Mouse (Mus musculus) hindbrain, embryonic 13.5 days (tissue): ENCODE measurements around the gene Mapre3. TPM values are rescaled to one million over a fixed set of nuclear protein-coding genes. Genes with fewer than 3 reads are reported as not detected.
A peak's percentile ranks its signal among the peaks of the same experiment; 100 is the strongest.

Source experiments
- ATAC-seq: fragments of 200-750 bp; cut with Nextera tagmentation; 2 replicates; pipeline ENCODE4 v1.8.0; 2017; ENCODE audit warnings: moderate TSS enrichment; ENCODE audit not compliant: low FRiP score
- H3K27ac ChIP-seq: fragments of 300-500 bp; sonication (generic); 2 replicates; pipeline ENCODE4 v1.5.1; 2015; ENCODE audit warnings: inconsistent platforms, mild to moderate bottlenecking, moderate library complexity
- H3K27me3 ChIP-seq: fragments of 300-500 bp; sonication (generic); 2 replicates; pipeline ENCODE4 v1.6.1; 2015; ENCODE audit warnings: mild to moderate bottlenecking, inconsistent platforms
- H3K36me3 ChIP-seq: fragments of 300-500 bp; sonication (generic); 2 replicates; pipeline ENCODE4 v1.6.1; 2015; ENCODE audit warnings: mild to moderate bottlenecking, inconsistent platforms
- H3K4me1 ChIP-seq: fragments of 300-500 bp; sonication (generic); replicated peaks from 2 replicates; pipeline ENCODE4 v1.6.1; 2015; ENCODE audit warnings: inconsistent platforms
- H3K4me2 ChIP-seq: fragments of 300-500 bp; sonication (generic); 2 replicates; pipeline ENCODE4 v1.6.1; 2015; ENCODE audit warnings: inconsistent platforms, mild to moderate bottlenecking, moderate library complexity
- H3K4me3 ChIP-seq: fragments of 300-500 bp; sonication (generic); 2 replicates; pipeline ENCODE4 v1.5.1; 2015; ENCODE audit warnings: mild to moderate bottlenecking, inconsistent platforms
- H3K9ac ChIP-seq: fragments of 300-500 bp; sonication (generic); 2 replicates; pipeline ENCODE4 v1.6.1; 2015; ENCODE audit warnings: mild to moderate bottlenecking, inconsistent platforms
- H3K9me3 ChIP-seq: fragments of 300-500 bp; sonication (generic); 2 replicates; pipeline ENCODE4 v1.6.1; 2016; ENCODE audit warnings: inconsistent platforms
- WGBS: fragments of 180-500 bp; shearing (Covaris S2); methylation state at CpG from one replicate; pipeline ENCODE4 v1.1.7; 2015; 5-methylcytosine and 5-hydroxymethylcytosine counted together
- polyA plus RNA-seq: library from polyadenylated mRNA; unstranded; fragments of >200 nt; fragmentation: Nextera tagmentation; extraction: Ambion mirVana; gene quantifications from 2 replicates; pipeline ENCODE4 v1.2.1, GENCODE M21; 2015

Gene Mapre3
- polyA plus RNA-seq, 1 experiment from 2014 or later = 115 TPM

GRCm38 (mm10) chr5:30888337-30889087 lies 74.1 kb downstream of the Mapre3 start, which contains the start of gene Agbl5:
TSS of gene Agbl5 (plus strand) at chr5:30888694.
- Histone ChIP-seq H3K27ac (peak within 1 kb of the TSS; percentile 98), H3K27me3 (no peaks in the 10 kb centered on the region), H3K9ac (peak within 1 kb of the TSS; percentile 92), H3K4me1 (peaks cover 18% of the 10 kb centered on the region), H3K9me3 (no peaks in the 10 kb centered on the region), H3K36me3 (peaks cover 31% of the 10 kb centered on the region), H3K4me3 (peak within 1 kb of the TSS; percentile 85), H3K4me2 (peak within 1 kb of the TSS; percentile 73)
- WGBS = under 1% methylated on average over 41 of the region's 42 CpGs
- peak; percentile 96 for ATAC-seq

- Histone ChIP-seq H3K4me3 (peak overlapping the region; percentile 85), H3K36me3 (peaks cover 38% of the 10 kb centered on the region), H3K27ac (peak overlapping the region; percentile 98), H3K27me3 (no peaks in the 10 kb centered on the region), H3K4me2 (peak overlapping the region; percentile 73), H3K4me1 (peaks cover 18% of the 10 kb centered on the region), H3K9ac (peak overlapping the region; percentile 92), H3K9me3 (no peaks in the 10 kb centered on the region)
- under 1% methylated on average over 39 of the region's 42 CpGs for WGBS
- peak; percentile 26 for ATAC-seq
Observed at GRCm38 (mm10) chr5:30889088-30889754, 74.8 kb downstream of the Mapre3 start.

- Histone ChIP-seq H3K27me3 (no peaks in the 10 kb centered on the region), H3K9ac (peak overlapping the region; percentile 92), H3K36me3 (peaks cover 49% of the 10 kb centered on the region), H3K9me3 (no peaks in the 10 kb centered on the region), H3K4me2 (peak overlapping the region; percentile 73), H3K27ac (peak overlapping the region; percentile 98), H3K4me1 (peaks cover 18% of the 10 kb centered on the region), H3K4me3 (peak overlapping the region; percentile 85)
- 80% methylated on average over 7 of the region's 7 CpGs for WGBS
- no peak for ATAC-seq
Observed at GRCm38 (mm10) chr5:30890375-30890774, 75.9 kb downstream of the Mapre3 start.

GRCm38 (mm10) chr5:30901860-30902259 lies 87.4 kb downstream of the Mapre3 start:
- peaks cover 25% of the 10 kb centered on the region for H3K4me1 ChIP-seq
- H3K36me3 ChIP-seq = peaks cover 80% of the 10 kb centered on the region
- H3K9me3 ChIP-seq = no peaks in the 10 kb centered on the region
- H3K27ac ChIP-seq = no peak overlapping the region
- no peak for ATAC-seq
- no peak overlapping the region for H3K4me2 ChIP-seq
- H3K9ac ChIP-seq = no peak overlapping the region
- H3K4me3 ChIP-seq = no peak overlapping the region
- WGBS = 96% methylated on average over 5 of the region's 5 CpGs
- no peaks in the 10 kb centered on the region for H3K27me3 ChIP-seq

- H3K9ac ChIP-seq = peak within 1 kb of the TSS; percentile 89
- H3K9me3 ChIP-seq = no peaks in the 10 kb centered on the region
- H3K27ac ChIP-seq = peak within 1 kb of the TSS; percentile 91
- ATAC-seq = peak; percentile 95
- H3K4me1 ChIP-seq = peaks cover 49% of the 10 kb centered on the region
- WGBS = under 1% methylated on average over 58 of the region's 58 CpGs
- H3K4me2 ChIP-seq = peak within 1 kb of the TSS; percentile 84
- peaks cover 3% of the 10 kb centered on the region; the same call in 1 of the 2 replicates for H3K27me3 ChIP-seq
- H3K4me3 ChIP-seq = peak within 1 kb of the TSS; percentile 75
- peaks cover 37% of the 10 kb centered on the region for H3K36me3 ChIP-seq
Observed at GRCm38 (mm10) chr5:30907413-30908059, 93.1 kb downstream of the Mapre3 start, which contains the start of gene Ost4. TSS of gene Ost4 (minus strand) at chr5:30907788.

- peak overlapping the region; percentile 91 for H3K27ac ChIP-seq
- H3K9ac ChIP-seq = peak overlapping the region; percentile 89; the same call in 1 of the 2 replicates
- ATAC-seq = peak; percentile 6; the same call in 1 of the 2 replicates
- peaks cover 60% of the 10 kb centered on the region for H3K4me1 ChIP-seq
- peaks cover 3% of the 10 kb centered on the region; the same call in 1 of the 2 replicates for H3K27me3 ChIP-seq
- peak overlapping the region; percentile 84 for H3K4me2 ChIP-seq
- H3K4me3 ChIP-seq = peak overlapping the region; percentile 75
- H3K9me3 ChIP-seq = no peaks in the 10 kb centered on the region
- H3K36me3 ChIP-seq = peaks cover 25% of the 10 kb centered on the region
- whole genome bisulfite sequencing = 59% methylated on average over 13 of the region's 13 CpGs
Observed at GRCm38 (mm10) chr5:30908426-30909299, 94.2 kb downstream of the Mapre3 start.

- H3K27ac ChIP-seq = no peak overlapping the region
- 58% methylated on average over 7 of the region's 7 CpGs for WGBS
- no peaks in the 10 kb centered on the region for H3K9me3 ChIP-seq
- peaks cover 3% of the 10 kb centered on the region; the same call in 1 of the 2 replicates for H3K27me3 ChIP-seq
- no peak overlapping the region for H3K9ac ChIP-seq
- H3K4me1 ChIP-seq = peaks cover 66% of the 10 kb centered on the region
- no peak for ATAC-seq
- no peak overlapping the region for H3K4me3 ChIP-seq
- H3K36me3 ChIP-seq = peaks cover 19% of the 10 kb centered on the region
- H3K4me2 ChIP-seq = no peak overlapping the region
Observed at GRCm38 (mm10) chr5:30909300-30909659, 94.8 kb downstream of the Mapre3 start.

- Histone ChIP-seq H3K9ac (no peak overlapping the region), H3K36me3 (peaks cover 13% of the 10 kb centered on the region), H3K9me3 (no peaks in the 10 kb centered on the region), H3K27me3 (peaks cover 3% of the 10 kb centered on the region; the same call in 1 of the 2 replicates), H3K4me2 (no peak overlapping the region), H3K4me3 (no peak overlapping the region), H3K27ac (no peak overlapping the region), H3K4me1 (peaks cover 66% of the 10 kb centered on the region)
- ATAC-seq = no peak
- 86% methylated on average over 7 of the region's 7 CpGs for WGBS
Observed at GRCm38 (mm10) chr5:30909863-30910262, 95.4 kb downstream of the Mapre3 start.

GRCm38 (mm10) chr5:30910481-30910880 lies 96.0 kb downstream of the Mapre3 start:
- Histone ChIP-seq H3K4me2 (no peak overlapping the region), H3K36me3 (peaks cover 7% of the 10 kb centered on the region), H3K27me3 (peaks cover 3% of the 10 kb centered on the region; the same call in 1 of the 2 replicates), H3K27ac (no peak overlapping the region), H3K9ac (no peak overlapping the region), H3K4me3 (no peak overlapping the region), H3K4me1 (peaks cover 66% of the 10 kb centered on the region), H3K9me3 (no peaks in the 10 kb centered on the region)
- ATAC-seq = no peak

GRCm38 (mm10) chr5:30912156-30912555 lies 97.7 kb downstream of the Mapre3 start:
- peaks cover 53% of the 10 kb centered on the region for H3K4me1 ChIP-seq
- 68% methylated on average over 5 of the region's 5 CpGs for WGBS
- H3K4me3 ChIP-seq = no peak overlapping the region
- no peak overlapping the region for H3K9ac ChIP-seq
- ATAC-seq = no peak
- H3K9me3 ChIP-seq = no peaks in the 10 kb centered on the region
- peaks cover 3% of the 10 kb centered on the region; the same call in 1 of the 2 replicates for H3K27me3 ChIP-seq
- no peak overlapping the region for H3K4me2 ChIP-seq
- peak overlapping the region; percentile 84 for H3K27ac ChIP-seq
- no peaks in the 10 kb centered on the region for H3K36me3 ChIP-seq

- peak within 1 kb of the TSS; percentile 84 for H3K27ac ChIP-seq
- ATAC-seq = no peak
- peak within 1 kb of the TSS; percentile 37 for H3K4me2 ChIP-seq
- peak within 1 kb of the TSS; percentile 28 for H3K4me3 ChIP-seq
- H3K36me3 ChIP-seq = no peaks in the 10 kb centered on the region
- WGBS = 25% methylated on average over 13 of the region's 13 CpGs
- H3K9ac ChIP-seq = peak within 1 kb of the TSS; percentile 56; the same call in 1 of the 2 replicates
- H3K27me3 ChIP-seq = peaks cover 3% of the 10 kb centered on the region; the same call in 1 of the 2 replicates
- peaks cover 48% of the 10 kb centered on the region for H3K4me1 ChIP-seq
- no peaks in the 10 kb centered on the region for H3K9me3 ChIP-seq
Observed at GRCm38 (mm10) chr5:30913060-30913841, 98.8 kb downstream of the Mapre3 start, which contains the start of gene Emilin1. TSS of gene Emilin1 (plus strand) at chr5:30913402.
